In genomic region chr13:37963354-37964007, GRCm38 (mm10) we compare ENCODE assay signal across 8 mouse cellular contexts. TPM values are rescaled to one million over a fixed set of nuclear protein-coding genes. Genes with fewer than 3 reads are reported as not detected.
DNase-seq lines count a peak whose midpoint lies in the region; ATAC-seq and TF ChIP-seq lines count a peak whose summit lies in the region.

No protein-coding gene starts in this region.

- H3K4me3 ChIP-seq in ES-E14 (ENCODE audit: insufficient read depth in 1 of 2, low read depth in 1 of 2, low read length in 2 of 2, poor library complexity in 1 of 2, severe bottlenecking in 1 of 2) = peak overlapping the region; percentile 55 to 74
- H3K4me3 ChIP-seq in forebrain, embryonic 13.5 days = peak overlapping the region; percentile 33
- peak overlapping the region; percentile 56 for H3K4me3 ChIP-seq in liver, postnatal 0 days (ENCODE audit: low read depth, low read length)
- H3K4me3 ChIP-seq in neural tube, embryonic 12.5 days = peak overlapping the region; percentile 34
- peak overlapping the region; percentile 72 for H3K4me3 ChIP-seq in testis, adult 2 months (ENCODE audit: control insufficient read depth, low read depth, low read length)

- peak overlapping the region; percentile 32; the same call in 1 of the 2 replicates for H3K9ac ChIP-seq in ES-E14 (ENCODE audit: insufficient read depth, low read depth, low read length, poor library complexity, severe bottlenecking)
- H3K9ac ChIP-seq in forebrain, embryonic 13.5 days = peak overlapping the region; percentile 34; the same call in 1 of the 2 replicates
- peak overlapping the region; percentile 49 for H3K9ac ChIP-seq in liver, postnatal 0 days (replicated peaks)
- H3K9ac ChIP-seq in neural tube, embryonic 12.5 days = peak overlapping the region; percentile 44; the same call in 1 of the 2 replicates

- no peak for TF ChIP-seq POLR2A in testis, adult 2 months (IDR thresholded peaks at IDR 0.05; ENCODE audit: control insufficient read depth, low read depth, low read length)

- in situ Hi-C loops in ES-E14 (cut with MboI; ENCODE audit: low sequenced_read_pairs in 2 of 2, unreplicated experiment in 2 of 2) = no loop called here

- no peak for TF ChIP-seq EP300 in liver, postnatal 0 days (IDR thresholded peaks at IDR 0.05; ENCODE audit: low read depth)

- H3K9me3 ChIP-seq in ES-E14 (ENCODE audit: control insufficient read depth, insufficient read depth, low read depth, low read length) = no peaks in the 10 kb centered on the region
- H3K9me3 ChIP-seq in forebrain, embryonic 13.5 days (replicated peaks) = no peaks in the 10 kb centered on the region
- no peaks in the 10 kb centered on the region for H3K9me3 ChIP-seq in liver, postnatal 0 days (ENCODE audit: low read length)
- no peaks in the 10 kb centered on the region for H3K9me3 ChIP-seq in neural tube, embryonic 12.5 days

- H3K4me1 ChIP-seq in ES-E14 (ENCODE audit: control insufficient read depth in 2 of 2, insufficient read depth in 2 of 2, low read length in 2 of 2, poor library complexity in 1 of 2) = peaks cover 2 to 19% of the 10 kb centered on the region in 2 experiments; a peak in 3 of 4 replicates
- peaks cover 23% of the 10 kb centered on the region for H3K4me1 ChIP-seq in forebrain, embryonic 13.5 days
- peaks cover 43% of the 10 kb centered on the region for H3K4me1 ChIP-seq in liver, postnatal 0 days (ENCODE audit: insufficient read depth)
- H3K4me1 ChIP-seq in neural tube, embryonic 12.5 days = peaks cover 25% of the 10 kb centered on the region; the same call in 1 of the 2 replicates
- peaks cover 45% of the 10 kb centered on the region for H3K4me1 ChIP-seq in testis, adult 2 months (ENCODE audit: control insufficient read depth, insufficient read depth, low read length)

- WGBS in forebrain, embryonic 13.5 days = 1% methylated on average over 12 of the region's 12 CpGs
- WGBS in liver, postnatal 0 days (ENCODE audit: insufficient replicate concordance) = 2% methylated on average over 12 of the region's 12 CpGs
- under 1% methylated on average over 12 of the region's 12 CpGs for WGBS in neural tube, embryonic 12.5 days

- TF ChIP-seq CTCF in liver, postnatal 0 days (IDR thresholded peaks at IDR 0.05; ENCODE audit: low read depth) = peak; percentile 94
- peak; percentile 81 for TF ChIP-seq CTCF in testis, adult 2 months (IDR thresholded peaks at IDR 0.05; ENCODE audit: control insufficient read depth, insufficient read depth, insufficient replicate concordance, low read depth, low read length)

- peak; percentile 89 for DNase-seq in ES-E14 (ENCODE audit: low read depth, low spot score)
- peak; percentile 71 to 87 for DNase-seq in heart, postnatal 14 days
- peak; percentile 84 to 90 for DNase-seq in kidney, postnatal 4 days
- DNase-seq in liver, postnatal 0 days = peak; percentile 85

- ATAC-seq in cerebellum, adult (ENCODE audit: insufficient number of reproducible peaks, low FRiP score, low TSS enrichment) = 0 out of 2 replicates have a peak, but pooled peaks have one; percentile 41
- peak; percentile 20; the same call in 1 of the 2 replicates for ATAC-seq in forebrain, embryonic 13.5 days
- peak; percentile 33 for ATAC-seq in liver, postnatal 0 days
- peak; percentile 48; the same call in 1 of the 2 replicates for ATAC-seq in neural tube, embryonic 12.5 days (ENCODE audit: low FRiP score, low read depth)

- no peak overlapping the region for H3K27ac ChIP-seq in ES-E14 (ENCODE audit: insufficient read depth, low read depth, low read length, poor library complexity, severe bottlenecking)
- no peak overlapping the region for H3K27ac ChIP-seq in forebrain, embryonic 13.5 days
- peak overlapping the region; percentile 18; the same call in 1 of the 2 replicates for H3K27ac ChIP-seq in liver, postnatal 0 days (ENCODE audit: low read depth)
- no peak overlapping the region for H3K27ac ChIP-seq in neural tube, embryonic 12.5 days
- no peak overlapping the region for H3K27ac ChIP-seq in testis, adult 2 months (ENCODE audit: control insufficient read depth, insufficient read depth, low read depth, low read length)

- 0 out of 2 replicates have a peak, but pooled peaks cover 7% of the 10 kb centered on the region for H3K27me3 ChIP-seq in forebrain, embryonic 13.5 days
- H3K27me3 ChIP-seq in liver, postnatal 0 days (ENCODE audit: insufficient read depth, low read length) = no peaks in the 10 kb centered on the region
- H3K27me3 ChIP-seq in neural tube, embryonic 12.5 days (replicated peaks) = no peaks in the 10 kb centered on the region; the same call in 1 of the 2 replicates
- no peaks in the 10 kb centered on the region for H3K27me3 ChIP-seq in testis, adult 2 months (ENCODE audit: control insufficient read depth, insufficient read depth, low read length)

- intact Hi-C loops in heart, postnatal 14 days (cut with DNase I) = no loop called here

- peak overlapping the region; percentile 57 for H3K4me2 ChIP-seq in forebrain, embryonic 13.5 days
- H3K4me2 ChIP-seq in liver, postnatal 0 days (ENCODE audit: low read depth, low read length) = peak overlapping the region; percentile 70
- peak overlapping the region; percentile 59 for H3K4me2 ChIP-seq in neural tube, embryonic 12.5 days (replicated peaks)

- H3K36me3 ChIP-seq in ES-E14 (ENCODE audit: control insufficient read depth, insufficient read depth, low read length, poor library complexity, severe bottlenecking) = no peaks in the 10 kb centered on the region
- no peaks in the 10 kb centered on the region for H3K36me3 ChIP-seq in forebrain, embryonic 13.5 days (ENCODE audit: poor library complexity, severe bottlenecking)
- no peaks in the 10 kb centered on the region for H3K36me3 ChIP-seq in liver, postnatal 0 days (replicated peaks; ENCODE audit: insufficient read depth, low read length)
- H3K36me3 ChIP-seq in neural tube, embryonic 12.5 days = no peaks in the 10 kb centered on the region
- no peaks in the 10 kb centered on the region for H3K36me3 ChIP-seq in testis, adult 2 months (ENCODE audit: control insufficient read depth, insufficient read depth, low read length)

TF ChIP-seq in ES-E14, 5 proteins besides CTCF, POLR2A, EP300 and RAD21:
- no peak for TF ChIP-seq ZNF384 (IDR thresholded peaks at IDR 0.05; ENCODE audit: low read depth, low read length)
- TF ChIP-seq ZC3H11A (IDR thresholded peaks at IDR 0.05; ENCODE audit: borderline replicate concordance, low read depth, low read length) = peak; percentile 34; the same call in 1 of the 2 replicates

RNA-seq across cellular contexts. Expression of gene Ssr1, which starts 30.5 kb away (rescaled TPM):
- total RNA-seq in ES-E14 (2012; rRNA removed) = 71.3 and 82.0 TPM in 2 replicates
- polyA plus RNA-seq in forebrain, embryonic 13.5 days (2015; fragmentation: Nextera tagmentation; extraction: Ambion mirVana) = 77.3 and 77.5 TPM in 2 replicates
- total RNA-seq in heart, postnatal 14 days (2021) = 10 to 100 TPM; 46.5 to 52.1 TPM
- 48.9 and 55.1 TPM in 2 replicates for polyA plus RNA-seq in liver, postnatal 0 days (2015; fragmentation: Nextera tagmentation; extraction: Ambion mirVana)
- polyA plus RNA-seq in neural tube, embryonic 12.5 days (2016; fragmentation: Nextera tagmentation; extraction: Ambion mirVana) = 79.3 and 91.3 TPM in 2 replicates
- polyA plus RNA-seq in testis, adult 2 months (2012; rRNA removed) = 13.2 and 17.7 TPM in 2 replicates
